Mouse (Mus musculus) brain, embryonic 14.5 days (tissue): ENCODE measurements at regions not wholly inside any gene's neighbourhood (a gene's known extent, or its start where the extent isn't known, plus 50 kb on each side); places are given as distances from the start of the nearest gene placed in this dataset.

ENCODE experiments used
- DNase-seq: peaks from one replicate; pipeline ENCODE4 v3.0.0-alpha.2; 2011; ENCODE audit warnings: low read depth
- CTCF ChIP-seq: fragments of 200-500 bp; IDR thresholded peaks from 2 replicates; pipeline ENCODE4 v1.5.1; 2012; ENCODE audit warnings: inconsistent platforms, mild to moderate bottlenecking, moderate library complexity, borderline replicate concordance; ENCODE audit not compliant: insufficient read depth, insufficient read length; ENCODE audit errors: extremely low read depth
- POLR2A ChIP-seq: fragments of 200-500 bp; IDR thresholded peaks from 2 replicates; pipeline ENCODE4 v1.6.1; 2012; ENCODE audit warnings: mild to moderate bottlenecking, inconsistent platforms, borderline replicate concordance; ENCODE audit not compliant: poor library complexity, insufficient read depth, insufficient read length, severe bottlenecking; ENCODE audit errors: extremely low read depth

GRCm38 (mm10) chr1:176355342-176355741, 80.2 kb upstream of the Pld5 start:
- 0 out of 2 replicates have a peak, but pooled peaks have one; percentile 11 for TF ChIP-seq CTCF
- no peak for TF ChIP-seq POLR2A
- DNase-seq: peak; percentile 88

GRCm38 (mm10) chr1:176354898-176355297, 79.8 kb upstream of the Pld5 start:
- TF ChIP-seq CTCF: no peak
- no peak for TF ChIP-seq POLR2A
- no peak for DNase-seq

GRCm38 (mm10) chr1:176352706-176353105, 77.6 kb upstream of the Pld5 start:
- DNase-seq: no peak
- TF ChIP-seq POLR2A (no peak), CTCF (no peak)

GRCm38 (mm10) chr1:176349909-176350495, 74.9 kb upstream of the Pld5 start:
- DNase-seq: peak; percentile 63
- TF ChIP-seq POLR2A (no peak), CTCF (no peak)

GRCm38 (mm10) chr1:176348129-176348528, 73.0 kb upstream of the Pld5 start:
- no peak for DNase-seq
- TF ChIP-seq CTCF (no peak), POLR2A (no peak)

GRCm38 (mm10) chr1:176331344-176331743, 56.2 kb upstream of the Pld5 start:
- peak; percentile 36; the same call in 1 of the 2 replicates for TF ChIP-seq CTCF
- TF ChIP-seq POLR2A: no peak

More at GRCm38 (mm10) chr1:176331344-176331743, 56.2 kb upstream of the Pld5 start:
- no peak for DNase-seq
